Mouse (Mus musculus): Measurements from ENCODE around the gene Ctrc.
"Not testable (repeated sequence)": the region's sequence is repeated elsewhere in the genome, so short reads cannot be mapped to it uniquely, and the experiment has no call there.

Gene Ctrc

DNA sequence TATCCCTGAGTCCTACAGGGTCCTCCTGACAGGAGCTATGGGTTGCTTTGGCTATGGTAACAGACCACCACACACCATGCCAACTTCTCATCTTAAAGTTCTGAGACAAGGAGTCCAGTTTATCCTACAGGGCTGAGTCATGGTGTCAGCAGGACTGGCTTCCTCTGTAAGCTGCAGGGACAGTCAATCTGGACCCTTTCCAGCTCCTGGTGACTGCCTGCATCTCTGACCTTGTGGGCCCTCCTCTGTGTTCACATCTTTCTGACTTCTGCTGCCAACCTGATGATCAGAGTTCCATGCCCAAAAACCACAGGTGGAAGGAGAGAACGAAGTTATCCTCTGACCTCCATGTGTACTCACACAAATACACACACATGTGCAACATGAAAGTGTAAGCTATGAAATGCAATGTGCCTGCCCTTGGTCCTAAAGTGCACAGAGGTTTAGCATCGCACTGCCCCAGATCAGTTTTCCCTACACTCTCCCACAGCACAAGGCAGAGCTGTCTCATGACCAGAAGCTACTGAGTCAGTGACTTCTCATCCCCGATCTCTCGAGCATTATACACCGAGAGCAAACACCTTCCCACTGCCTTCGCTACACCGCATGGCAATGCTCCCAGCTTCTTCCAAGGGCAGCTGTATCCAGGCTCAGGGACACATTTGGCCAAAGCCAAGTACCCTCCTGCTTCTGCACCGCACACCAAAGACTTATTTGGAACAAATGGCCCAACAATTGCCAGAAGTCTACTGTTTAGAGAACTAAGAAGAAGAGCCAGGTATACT lies 64.8 kb downstream of the Ctrc start:
- no peak for DNase-seq

DNA sequence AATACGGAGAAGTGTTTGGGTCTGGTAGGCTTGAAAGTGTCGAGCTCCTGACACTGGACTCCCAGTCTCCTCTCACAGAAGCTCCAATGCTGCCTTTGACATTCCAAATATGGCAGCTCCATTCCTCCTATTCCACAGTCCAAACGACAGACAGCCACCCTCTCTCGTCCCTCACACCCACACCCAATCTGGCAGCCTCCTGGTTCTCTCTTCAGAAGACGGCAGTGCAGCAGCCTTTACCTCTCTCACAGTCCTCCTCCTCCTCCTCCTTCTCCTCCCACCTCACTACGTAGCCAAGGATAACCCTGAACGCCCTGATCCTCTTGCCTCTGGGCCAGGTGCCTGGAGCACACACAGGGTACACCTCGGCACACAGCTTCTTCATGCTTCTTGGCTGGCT lies 66.3 kb downstream of the Ctrc start:
- no peak for DNase-seq

DNA sequence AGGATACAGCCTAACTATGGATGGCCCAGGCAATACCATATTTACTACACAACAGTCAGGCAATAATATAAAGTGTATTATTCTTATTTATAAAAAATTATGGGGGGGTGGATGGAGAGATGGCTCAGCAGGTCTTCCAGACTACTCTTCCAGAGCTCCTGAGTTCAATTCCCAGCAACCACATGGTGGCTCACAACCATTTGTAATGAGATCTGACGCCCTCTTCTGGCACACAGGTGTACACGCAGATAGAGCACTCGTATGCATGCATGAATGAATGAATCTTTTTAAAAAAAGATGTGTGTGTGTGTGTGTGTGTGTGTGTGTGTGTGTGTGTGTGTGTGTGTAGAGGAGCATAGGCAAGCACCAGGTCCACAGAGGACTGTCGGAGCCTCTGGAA lies 73.1 kb downstream of the Ctrc start:
- not testable (repeated sequence) for DNase-seq

DNA sequence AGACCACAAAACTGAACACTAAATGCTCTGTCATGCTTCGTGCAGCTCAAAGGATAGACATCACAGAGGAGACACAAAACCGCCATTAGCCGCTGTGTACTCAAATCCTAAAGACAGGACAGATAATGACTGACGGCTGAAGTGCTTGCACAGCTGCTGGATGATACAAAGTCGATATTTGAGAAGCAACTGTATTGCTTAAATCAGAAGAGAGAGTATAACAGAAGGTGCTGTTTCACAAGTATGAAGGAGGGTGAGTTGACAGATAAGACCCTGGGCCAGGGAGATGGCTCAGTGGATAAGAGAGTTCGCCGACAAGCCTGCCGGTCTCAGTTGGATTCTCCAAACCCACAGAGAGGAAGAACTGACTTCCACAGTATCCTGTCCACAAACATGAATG lies 74.3 kb downstream of the Ctrc start:
- DNase-seq: no peak

DNA sequence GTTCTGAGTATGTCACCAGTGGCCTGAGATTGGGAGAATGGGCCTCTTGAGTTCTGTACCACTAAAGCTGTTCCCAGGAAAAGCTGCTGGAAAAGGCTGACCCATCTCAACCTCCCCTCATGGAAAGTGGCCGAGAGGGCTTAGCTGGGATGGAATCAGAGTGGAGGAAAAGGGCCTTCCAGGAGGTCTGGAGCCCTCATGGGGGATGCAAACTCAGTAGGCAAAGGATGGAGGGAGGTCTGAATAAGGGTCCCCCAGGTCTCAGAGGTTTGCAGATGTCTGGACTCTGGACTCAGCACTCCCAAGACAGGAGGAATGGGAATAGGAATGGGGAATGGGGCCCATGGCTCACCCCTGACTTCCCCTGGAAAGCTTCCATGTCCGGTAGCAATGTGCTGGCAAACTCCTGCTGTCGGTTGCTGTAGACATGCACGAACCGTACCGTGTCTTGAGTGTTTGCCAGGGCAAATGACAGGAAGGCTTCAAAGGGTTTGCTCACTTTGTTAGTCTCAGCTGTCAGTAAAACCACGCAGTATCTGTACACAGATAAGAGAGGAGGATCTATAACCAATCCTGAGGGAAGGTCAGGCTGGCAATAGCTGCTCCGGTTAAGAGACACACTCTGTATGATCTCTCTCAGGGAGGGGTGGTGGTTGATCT lies 76.5 kb downstream of the Ctrc start:
- DNase-seq: no peak

DNA sequence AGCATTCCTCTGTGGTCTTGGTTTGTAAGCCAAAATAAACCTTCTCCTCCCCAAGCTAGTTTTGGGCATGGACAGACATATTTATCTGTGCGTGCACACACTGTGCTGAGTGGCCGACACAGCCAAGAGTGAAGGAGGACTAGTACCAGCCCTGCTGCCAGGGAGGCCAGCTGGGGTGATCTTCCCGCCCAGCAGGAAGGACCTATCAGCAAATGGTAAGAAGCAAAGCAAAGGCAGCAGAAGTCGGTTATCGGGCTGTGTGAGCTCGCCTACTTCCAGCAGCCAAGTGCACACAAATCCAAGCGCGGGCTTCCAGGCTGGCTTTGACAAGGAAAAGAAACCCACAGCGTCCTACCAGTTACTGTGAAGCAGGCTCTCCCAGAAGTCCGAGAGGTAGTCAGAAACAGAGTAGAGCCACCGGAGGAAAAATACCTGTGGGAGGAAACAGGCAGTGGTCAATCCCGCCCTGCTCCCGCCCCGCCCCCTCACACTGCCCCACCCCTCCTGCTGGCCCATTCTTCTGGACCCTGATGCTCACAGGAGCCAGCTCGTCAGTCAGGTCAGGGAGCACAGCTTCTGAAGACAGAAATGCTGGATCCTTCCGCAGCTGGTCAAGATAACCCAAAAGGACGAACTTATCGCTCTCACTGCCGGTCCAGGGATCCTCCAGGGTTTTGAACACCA lies 78.7 kb downstream of the Ctrc start:
- DNase-seq: peak; percentile 83

DNA sequence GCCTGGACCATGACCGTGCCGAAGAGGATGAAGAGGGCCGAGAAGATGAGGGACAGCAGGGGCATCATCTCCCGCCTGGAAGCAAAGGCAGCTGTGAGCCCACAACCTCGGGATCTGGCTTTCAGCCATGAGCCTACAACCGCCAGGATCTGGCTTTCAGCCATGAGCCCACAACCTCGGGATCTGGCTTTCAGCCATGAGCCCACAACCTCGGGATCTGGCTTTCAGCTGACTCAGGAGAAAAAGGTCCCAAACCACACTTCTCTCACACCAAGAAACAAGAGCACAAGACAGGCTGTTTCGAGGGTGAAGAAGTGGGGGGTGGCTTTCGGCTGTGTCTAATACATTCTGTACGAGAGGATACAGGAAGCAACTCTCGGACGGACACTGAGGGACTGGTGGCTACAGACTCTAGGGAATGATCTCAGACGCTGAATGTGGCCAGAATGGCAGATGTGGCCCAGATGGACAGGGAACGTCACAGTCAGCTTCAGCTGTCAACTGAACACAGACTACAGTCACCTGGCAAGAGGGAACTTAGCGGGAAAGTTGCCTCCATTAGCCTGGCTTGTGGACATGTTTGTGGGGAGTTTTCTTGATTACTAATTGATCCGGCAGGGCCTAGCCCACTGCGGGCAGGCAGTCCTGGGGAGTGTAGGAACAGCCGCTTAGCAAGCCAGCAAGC lies 79.3 kb downstream of the Ctrc start:
- peak; percentile 40 for DNase-seq

DNA sequence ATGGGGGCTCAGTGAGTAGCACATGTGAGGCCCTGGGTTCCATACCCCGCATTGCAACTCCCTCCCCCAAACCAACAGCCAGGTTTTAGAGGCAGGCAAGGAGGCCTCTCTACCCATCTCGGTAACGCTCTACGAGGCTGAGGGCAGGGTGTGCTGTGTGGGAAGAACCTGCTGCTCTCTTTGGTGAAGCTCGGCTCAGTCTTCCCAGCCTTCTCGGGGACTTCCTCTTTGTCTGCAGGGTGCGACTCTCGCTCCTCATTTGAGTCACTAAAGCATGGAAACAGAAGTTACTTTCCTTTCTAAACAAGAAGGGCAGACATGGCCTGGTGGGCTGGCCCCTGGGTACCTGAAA lies 79.9 kb downstream of the Ctrc start:
- DNase-seq: peak; percentile 16

DNA sequence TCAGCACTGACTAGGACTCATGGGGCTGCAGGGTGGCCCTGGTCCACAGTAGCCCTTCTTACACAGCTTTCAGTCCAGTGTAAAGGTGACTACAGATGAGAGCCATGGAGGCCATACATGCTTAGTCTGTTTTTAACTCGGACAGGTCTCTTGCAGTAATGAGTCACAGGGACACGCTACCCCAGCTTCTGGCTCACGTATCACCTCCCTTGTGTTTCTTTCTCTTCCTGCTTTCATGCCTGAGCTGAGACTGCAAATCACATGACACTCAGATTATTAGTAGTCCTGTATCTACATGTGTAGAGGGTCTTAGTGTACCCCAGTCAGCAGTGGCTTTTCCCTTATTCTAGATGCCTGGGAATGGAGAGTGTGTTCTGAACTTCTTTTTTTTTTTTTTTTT lies 81.2 kb downstream of the Ctrc start:
- DNase-seq: no peak

All from cerebellum, adult 11-12 months (tissue).